Mouse (Mus musculus): ENCODE results near the gene Tcf20. TPM values are rescaled to one million over a fixed set of nuclear protein-coding genes. Genes with fewer than 3 reads are reported as not detected.

Gene Tcf20
- 15.0 and 21.0 TPM in 2 replicates for polyA plus RNA-seq (2012; rRNA removed)

- peak; percentile 77 for DNase-seq (ENCODE audit: low spot score)
Observed at GRCm38 (mm10) chr15:82987732-82988112, at the start of gene Tcf20. TSS of gene Tcf20 (minus strand) at chr15:82987872.

- no peak for DNase-seq (ENCODE audit: low spot score)
Observed at GRCm38 (mm10) chr15:83036900-83037519, 49.3 kb upstream of the Tcf20 start.

DNA sequence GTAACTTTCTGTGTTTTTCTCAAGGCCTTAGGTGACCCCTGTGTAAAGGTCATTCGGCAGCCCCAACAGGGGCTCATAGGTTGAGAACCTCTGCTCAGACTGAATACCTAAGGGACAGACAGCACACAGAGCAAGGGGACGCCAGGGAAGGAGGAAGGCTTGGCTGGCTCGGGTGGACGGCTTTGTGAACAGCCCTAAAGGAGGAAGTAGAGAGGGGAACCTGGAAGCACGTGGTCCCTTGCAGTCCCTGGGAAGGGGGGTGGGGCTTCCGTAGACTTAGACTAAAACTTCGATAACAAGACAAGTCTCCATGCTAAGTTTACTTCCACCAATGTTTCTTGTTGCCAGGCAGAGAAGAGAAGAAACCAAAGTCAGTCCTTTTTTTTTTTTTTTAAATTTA is 48.4 kb upstream of the Tcf20 start:
- DNase-seq (ENCODE audit: low spot score): no peak

DNA sequence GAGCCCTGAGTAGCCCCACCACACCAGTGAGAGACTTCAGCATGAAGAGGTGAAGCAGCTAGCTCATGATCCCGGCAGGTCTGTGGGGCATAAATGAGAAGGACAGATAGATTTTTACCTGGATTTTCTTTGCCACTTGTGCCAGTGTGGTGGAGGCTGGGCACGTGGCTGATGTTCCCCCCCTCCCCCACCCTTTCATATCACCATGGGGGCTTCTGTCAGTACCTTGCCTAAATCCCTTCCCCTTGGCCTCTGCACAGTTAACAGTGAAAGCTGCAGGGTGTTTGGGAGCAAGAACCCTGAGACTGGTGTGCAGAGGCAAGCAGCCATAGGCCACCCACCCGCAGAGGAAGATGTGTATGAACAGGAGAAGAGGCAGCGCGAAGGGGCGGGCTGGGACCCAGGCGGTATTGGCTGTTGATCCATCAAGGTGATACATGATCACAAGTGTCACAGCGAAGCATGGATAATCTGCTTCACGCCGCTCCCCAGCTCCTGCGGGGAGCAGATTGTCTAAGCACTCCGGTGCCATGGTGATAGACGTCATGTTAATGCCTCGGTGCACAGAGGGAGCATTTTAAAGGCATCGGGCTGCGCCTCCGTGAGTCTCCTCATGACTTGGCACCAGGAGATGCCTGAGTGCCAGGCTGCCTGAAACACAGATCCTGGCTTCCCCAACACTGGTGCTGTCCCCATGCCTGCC is 46.8 kb upstream of the Tcf20 start:
- no peak for DNase-seq (ENCODE audit: low spot score)

- no peak for DNase-seq (ENCODE audit: low spot score)
Observed at GRCm38 (mm10) chr15:83032981-83033541, 45.4 kb upstream of the Tcf20 start, which contains the start of gene Nfam1. TSS of gene Nfam1 (minus strand) at chr15:83033306.

- no peak for DNase-seq (ENCODE audit: low spot score)
Observed at GRCm38 (mm10) chr15:83030884-83031283, 43.2 kb upstream of the Tcf20 start.

DNA sequence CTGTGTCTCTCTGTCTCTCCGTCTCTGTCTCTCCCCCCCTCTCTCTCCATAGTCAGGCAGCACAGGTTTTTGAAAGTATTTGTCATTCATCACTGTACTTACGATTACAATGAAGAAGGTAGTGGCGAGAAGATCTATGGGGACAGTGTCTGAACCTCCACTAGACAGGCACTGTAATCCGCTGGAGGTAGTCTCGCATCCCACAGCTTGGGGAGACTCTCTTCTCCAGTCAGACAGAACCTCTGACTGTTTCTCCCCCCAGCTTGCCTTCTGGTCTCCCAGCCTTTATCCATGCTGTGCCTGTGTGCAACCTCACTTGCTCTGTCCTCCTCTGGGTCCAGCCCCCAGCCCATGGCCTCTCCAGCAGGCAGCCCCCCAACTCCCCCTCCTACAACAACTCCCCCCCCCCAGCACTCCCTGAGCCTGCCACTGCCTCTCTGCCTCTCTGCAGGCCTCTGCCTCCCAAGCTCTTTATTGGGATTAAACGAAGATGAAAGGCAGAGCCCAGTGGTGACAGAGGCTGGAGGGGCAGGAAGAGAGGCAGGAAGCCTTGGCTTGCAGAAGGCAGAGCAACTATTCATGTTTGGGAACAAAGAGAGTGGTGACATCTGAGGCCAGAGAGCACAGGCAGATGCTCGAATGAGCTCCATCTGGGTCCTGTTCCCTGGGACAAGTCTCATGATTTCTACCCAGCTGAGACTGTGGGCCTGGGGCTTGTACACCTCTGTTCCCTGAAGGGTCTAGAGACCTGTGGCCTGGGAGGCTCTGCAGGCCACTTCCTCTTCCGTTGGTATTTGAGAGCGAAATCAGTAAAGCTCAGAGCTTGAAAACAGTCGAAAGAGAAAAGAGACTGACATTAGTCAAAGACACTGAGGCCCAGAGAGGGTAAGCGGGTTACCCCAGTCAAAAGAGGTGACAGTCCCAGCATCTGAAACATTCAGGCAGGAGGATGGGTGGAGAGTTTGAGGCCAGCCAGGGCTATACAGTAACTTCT is 42.4 kb upstream of the Tcf20 start:
- DNase-seq (ENCODE audit: low spot score): no peak

DNA sequence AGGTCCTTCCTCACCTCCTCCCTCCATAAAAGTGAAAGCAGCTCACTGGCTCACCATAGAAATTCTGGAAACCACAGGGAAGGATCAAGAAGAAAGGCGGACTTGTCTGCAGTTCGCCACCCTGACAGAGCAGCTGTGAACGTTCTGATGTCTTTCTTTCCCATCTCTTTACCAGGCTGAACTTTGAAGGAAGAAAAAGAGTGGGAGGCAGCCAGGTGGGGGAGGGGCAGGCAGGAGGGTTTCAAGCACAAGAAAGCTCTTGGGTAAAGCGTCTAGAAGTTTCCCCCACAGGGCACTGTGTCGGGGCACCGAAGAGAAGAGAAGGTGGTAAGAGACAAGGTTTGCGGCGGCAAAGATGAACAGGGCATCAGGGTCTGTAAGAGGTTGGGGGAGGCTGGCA is 38.5 kb upstream of the Tcf20 start:
- no peak for DNase-seq (ENCODE audit: low spot score)

GRCm38 (mm10) chr15:83025041-83025760 is 37.5 kb upstream of the Tcf20 start:
- DNase-seq (ENCODE audit: low spot score): no peak

- DNase-seq (ENCODE audit: low spot score): no peak
Observed at GRCm38 (mm10) chr15:83022947-83023346, 35.3 kb upstream of the Tcf20 start.

DNA sequence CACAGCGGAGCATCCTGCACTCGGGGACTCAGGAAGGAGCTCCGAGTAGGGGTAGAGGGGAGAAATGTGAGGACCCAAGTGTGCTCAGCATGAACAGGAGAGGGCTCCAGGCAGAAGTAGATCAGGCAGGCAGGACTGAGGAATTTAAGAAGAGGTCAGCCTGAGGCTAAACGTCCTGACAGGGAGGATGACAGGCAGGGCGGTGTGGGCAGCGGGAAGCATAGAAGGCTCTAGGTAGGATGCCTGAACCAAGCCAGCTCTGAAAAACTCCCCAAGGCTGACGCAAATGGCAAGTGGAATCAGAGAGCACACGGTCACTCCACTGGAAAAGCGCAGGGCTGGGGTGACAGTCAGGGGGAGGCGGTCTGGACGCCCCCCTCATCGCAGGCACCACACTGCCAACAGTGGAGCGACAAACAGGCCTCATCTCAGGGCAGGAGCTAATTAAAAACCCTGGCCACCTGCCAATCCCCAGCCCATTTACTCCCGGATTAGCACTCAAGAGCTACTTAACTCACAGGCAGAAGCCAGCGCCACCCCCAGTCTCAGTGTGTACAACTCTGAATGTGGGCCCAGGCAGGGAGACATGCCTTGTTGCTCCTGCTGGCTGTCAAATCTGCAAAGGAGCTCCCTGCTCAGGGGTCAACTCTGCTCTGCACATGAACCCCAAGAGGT is 23.5 kb upstream of the Tcf20 start:
- DNase-seq (ENCODE audit: low spot score): no peak

GRCm38 (mm10) chr15:83010423-83010822 is 22.8 kb upstream of the Tcf20 start:
- no peak for DNase-seq (ENCODE audit: low spot score)

GRCm38 (mm10) chr15:83009532-83009931 is 21.9 kb upstream of the Tcf20 start:
- DNase-seq (ENCODE audit: low spot score): no peak

- DNase-seq (ENCODE audit: low spot score): no peak
Observed at GRCm38 (mm10) chr15:83008761-83009423, 21.2 kb upstream of the Tcf20 start.

GRCm38 (mm10) chr15:83007346-83007920 is 19.8 kb upstream of the Tcf20 start:
- DNase-seq (ENCODE audit: low spot score): no peak

DNA sequence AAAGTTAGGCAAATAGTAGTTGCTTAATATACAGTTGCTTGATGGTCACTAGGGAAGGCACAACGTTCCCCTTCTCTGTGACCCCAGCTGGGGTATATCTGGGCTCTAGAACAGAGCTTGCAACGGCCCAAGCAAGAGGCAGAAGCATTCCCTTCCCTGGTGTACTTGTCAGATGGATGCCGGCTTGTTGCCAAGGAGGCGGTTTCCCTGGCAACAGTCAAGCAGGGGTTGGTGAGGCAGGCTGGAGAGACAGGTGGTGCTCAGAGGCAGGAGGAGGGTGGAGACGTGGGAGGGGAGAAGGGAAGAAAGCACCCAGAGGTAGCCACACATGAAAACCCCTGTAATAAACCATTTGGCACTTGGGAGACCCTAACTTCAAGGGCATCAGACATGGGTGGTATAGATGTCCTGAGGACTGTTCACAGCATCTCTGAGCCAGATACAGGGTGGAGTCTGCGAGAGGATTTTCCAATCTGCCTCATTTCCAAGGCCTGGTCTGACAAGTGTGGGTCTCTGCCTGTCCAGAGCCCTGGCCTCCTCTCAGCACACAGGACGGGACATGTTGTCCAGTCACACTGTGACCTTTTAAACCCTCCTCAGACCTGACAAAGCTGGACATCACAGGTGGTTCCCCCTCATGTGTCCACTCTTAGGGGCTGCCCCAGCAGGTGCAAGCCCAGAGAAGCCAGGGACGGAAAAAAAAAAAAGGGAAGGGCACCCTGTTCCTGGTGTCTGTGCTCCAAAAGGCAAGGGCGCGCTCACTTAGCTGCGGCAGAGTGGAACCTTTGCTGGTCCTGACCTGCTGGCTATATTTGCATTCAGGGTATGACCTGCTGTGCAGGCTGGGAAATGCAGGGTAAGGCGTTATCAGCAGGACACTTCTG is 15.2 kb upstream of the Tcf20 start:
- no peak for DNase-seq (ENCODE audit: low spot score)

DNA sequence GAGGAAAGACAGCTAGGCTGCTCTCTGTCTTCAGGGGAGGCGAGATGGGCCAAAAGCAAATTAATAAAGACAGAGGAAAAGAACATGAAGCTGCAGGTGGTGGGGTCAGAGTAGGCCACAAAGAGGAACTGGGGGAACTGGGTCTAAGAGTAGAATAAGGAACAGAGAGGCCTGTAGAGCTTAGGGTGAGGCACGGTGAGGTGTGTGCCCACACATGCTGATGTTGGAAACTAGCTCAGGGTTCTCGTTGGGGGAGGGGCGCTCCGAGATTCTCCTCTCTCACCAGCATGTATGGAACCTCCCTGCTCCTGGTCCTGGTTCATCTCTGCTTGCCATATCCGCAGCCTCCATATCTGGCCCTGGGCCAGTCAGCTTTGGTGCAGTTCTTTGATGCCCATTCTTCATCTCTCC is 11.1 kb upstream of the Tcf20 start:
- DNase-seq (ENCODE audit: low spot score): no peak

- no peak for DNase-seq (ENCODE audit: low spot score)
Observed at GRCm38 (mm10) chr15:82996431-82996830, 8.8 kb upstream of the Tcf20 start.

GRCm38 (mm10) chr15:82995239-82995638 is 7.6 kb upstream of the Tcf20 start:
- DNase-seq (ENCODE audit: low spot score): no peak

Data from urinary bladder, adult 2 months (tissue).